Mouse (Mus musculus) spleen, adult 2 months (tissue): Measurements from ENCODE around the gene Gm7137. TPM values are rescaled to one million over a fixed set of nuclear protein-coding genes. Genes with fewer than 3 reads are reported as not detected.
"Not testable (repeated sequence)": the region's sequence is repeated elsewhere in the genome, so short reads cannot be mapped to it uniquely, and the experiment has no call there.

Source experiments
- DNase-seq, 2 experiments: peaks; one replicate each; pipeline versions ENCODE4 v3.0.0 to v3.0.0-alpha.2; 2012 to 2021; ENCODE audit warnings: low spot score in 2 of 2, low read depth in 1 of 2
- H3K27ac ChIP-seq: fragments of 200-500 bp; 2 replicates; pipeline ENCODE4 v1.5.1; 2012; ENCODE audit warnings: low read length, inconsistent platforms; ENCODE audit not compliant: insufficient read depth
- H3K27me3 ChIP-seq: fragments of 200-500 bp; 2 replicates; pipeline ENCODE4 v1.6.1; 2012; ENCODE audit warnings: mild to moderate bottlenecking, moderate library complexity, low read length, inconsistent platforms; ENCODE audit not compliant: control insufficient read depth, insufficient read depth
- H3K36me3 ChIP-seq: fragments of 200-500 bp; 2 replicates; pipeline ENCODE4 v1.6.1; 2012; ENCODE audit warnings: mild to moderate bottlenecking, low read length, inconsistent platforms; ENCODE audit not compliant: control insufficient read depth, insufficient read depth
- H3K4me1 ChIP-seq: fragments of 200-500 bp; 2 replicates; pipeline ENCODE4 v1.6.1; 2011; ENCODE audit warnings: inconsistent platforms; ENCODE audit not compliant: control insufficient read depth, insufficient read depth, insufficient read length
- H3K4me3 ChIP-seq: fragments of 200-500 bp; 2 replicates; pipeline ENCODE4 v1.5.1; 2011; ENCODE audit warnings: mild to moderate bottlenecking, inconsistent platforms; ENCODE audit not compliant: insufficient read depth, insufficient read length; ENCODE audit errors: extremely low read depth
- CTCF ChIP-seq: fragments of 200-500 bp; IDR thresholded peaks from 2 replicates; pipeline ENCODE4 v1.5.1; 2011; ENCODE audit warnings: mild to moderate bottlenecking, inconsistent platforms; ENCODE audit not compliant: insufficient read depth, insufficient read length, insufficient replicate concordance; ENCODE audit errors: extremely low read depth
- POLR2A ChIP-seq: fragments of 200-500 bp; IDR thresholded peaks from 2 replicates; pipeline ENCODE4 v1.6.1; 2011; ENCODE audit warnings: low read depth, low read length, inconsistent platforms
- WGBS: fragments of 180-500 bp; shearing (Covaris S2); methylation state at CpG from one replicate; pipeline ENCODE4 v1.1.7; 2018; 5-methylcytosine and 5-hydroxymethylcytosine counted together
- polyA plus RNA-seq: library from polyadenylated mRNA; depleted of rRNA; stranded (reverse); fragments of >200 nt; gene quantifications from 2 replicates; pipeline ENCODE4 v1.2.3, GENCODE M21; 2012; rRNA removed

Gm7137 gene
- polyA plus RNA-seq: not detected in 2 replicates

DNA sequence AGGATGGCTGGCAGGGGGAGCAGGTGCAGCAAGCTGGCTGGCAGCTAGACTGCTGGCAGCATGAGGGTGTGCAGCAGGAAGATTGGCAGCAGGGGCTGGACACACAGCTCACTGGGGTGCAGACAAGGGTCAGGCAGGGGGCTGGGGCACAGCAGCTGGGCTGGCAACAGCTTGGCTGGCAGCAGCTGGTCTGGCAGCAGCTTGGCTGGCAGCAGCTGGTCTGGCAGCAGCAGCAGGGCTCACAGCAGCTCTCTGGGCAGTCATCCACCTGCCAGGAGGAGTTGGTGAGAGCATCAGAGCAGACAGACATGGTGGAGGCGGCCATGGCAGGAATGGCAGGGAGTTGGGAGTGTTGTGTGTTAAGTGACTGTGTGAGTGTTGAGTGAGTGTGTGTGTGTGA lies at the start of gene Gm7137:
Gm7137 (minus strand) TSS at position 325 of the 400 bp plus-strand sequence.
- not testable (repeated sequence) for H3K27me3 ChIP-seq, H3K4me1 ChIP-seq, H3K4me3 ChIP-seq, H3K36me3 ChIP-seq, DNase-seq, H3K27ac ChIP-seq
- WGBS: 78% methylated on average over 1 of the region's 1 CpGs

DNA sequence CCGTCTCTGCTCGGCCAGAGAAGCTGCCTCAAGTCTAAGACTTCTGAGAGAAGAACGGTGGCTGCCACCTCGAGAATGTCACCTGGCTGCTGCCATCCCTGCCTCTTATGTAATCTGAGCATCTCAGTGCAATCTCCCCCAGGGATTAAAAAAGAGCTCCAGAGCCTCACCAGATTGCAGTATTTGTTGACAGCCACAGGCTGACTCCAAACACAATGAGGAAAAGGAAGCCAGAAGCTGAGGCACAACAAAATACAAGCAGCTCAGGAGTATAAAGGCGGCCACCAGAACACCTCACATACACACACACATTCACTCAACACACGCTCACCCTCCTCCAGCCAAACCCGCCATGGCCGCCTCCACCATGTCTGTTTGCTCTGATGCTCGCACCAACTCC lies 47.6 kb upstream of the Gm7137 start, which contains the start of gene Krtap10-10:
Krtap10-10 (plus strand) TSS at position 301 of the 400 bp plus-strand sequence.
- Histone ChIP-seq H3K4me3 (no peak within 1 kb of the TSS), H3K4me1 (no peaks in the 10 kb centered on the region), H3K27ac (no peak within 1 kb of the TSS), H3K36me3 (no peaks in the 10 kb centered on the region), H3K27me3 (no peaks in the 10 kb centered on the region)
- TF ChIP-seq CTCF (no peak), POLR2A (no peak)
- no peak for DNase-seq
- WGBS: 68% methylated on average over 9 of the region's 9 CpGs

DNA sequence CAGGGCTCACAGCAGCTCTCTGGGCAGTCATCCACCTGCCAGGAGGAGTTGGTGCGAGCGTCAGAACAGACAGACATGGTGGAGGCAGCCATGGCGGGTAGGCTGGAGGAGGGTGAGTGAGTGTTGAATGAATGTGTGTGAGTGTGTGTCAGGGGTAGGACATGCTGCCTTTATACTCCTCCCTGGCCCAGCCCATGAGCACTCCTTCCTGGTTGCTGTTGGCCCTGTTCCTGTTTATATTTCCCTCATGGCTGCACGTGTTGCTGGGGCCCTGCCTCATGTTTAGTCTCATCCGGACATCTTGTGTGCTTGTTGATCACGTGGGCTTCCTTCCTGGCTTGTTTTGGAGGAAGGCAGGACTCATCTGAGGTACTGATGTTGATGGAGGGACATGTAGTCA lies 39.0 kb upstream of the Gm7137 start, which contains the start of gene Krtap10-4:
Krtap10-4 (minus strand) TSS at position 145 of the 400 bp plus-strand sequence.
- DNase-seq: no peak
- Histone ChIP-seq H3K27ac (no peak within 1 kb of the TSS), H3K36me3 (no peaks in the 10 kb centered on the region), H3K4me3 (no peak within 1 kb of the TSS), H3K4me1 (no peaks in the 10 kb centered on the region), H3K27me3 (no peaks in the 10 kb centered on the region)
- TF ChIP-seq POLR2A (no peak), CTCF (no peak)
- 70% methylated on average over 6 of the region's 6 CpGs for WGBS

DNA sequence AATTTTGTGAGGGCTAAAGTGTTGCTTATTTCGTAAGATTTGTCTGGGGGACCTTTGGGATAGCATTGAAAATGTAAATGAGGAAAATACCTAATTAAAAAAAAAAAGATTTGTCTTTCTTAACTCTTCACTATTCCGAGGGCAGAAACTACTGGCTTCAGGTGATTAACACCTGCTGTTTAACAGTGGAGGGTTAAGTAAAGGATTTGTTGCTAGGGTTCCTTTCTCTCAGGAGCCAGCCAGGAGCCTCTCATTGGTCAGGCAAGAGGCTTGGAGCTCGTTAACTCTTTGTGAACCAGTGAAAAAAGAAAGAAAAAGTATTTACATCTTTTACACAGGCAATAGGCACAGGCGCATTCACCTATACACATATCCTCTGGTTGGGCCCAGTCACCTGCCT lies 31.2 kb upstream of the Gm7137 start:
- Histone ChIP-seq H3K27me3 (no peaks in the 10 kb centered on the region), H3K4me3 (no peak overlapping the region), H3K4me1 (no peaks in the 10 kb centered on the region), H3K36me3 (no peaks in the 10 kb centered on the region), H3K27ac (no peak overlapping the region)
- DNase-seq: no peak
- TF ChIP-seq POLR2A (no peak), CTCF (no peak)
- 72% methylated on average over 4 of the region's 4 CpGs for WGBS

DNA sequence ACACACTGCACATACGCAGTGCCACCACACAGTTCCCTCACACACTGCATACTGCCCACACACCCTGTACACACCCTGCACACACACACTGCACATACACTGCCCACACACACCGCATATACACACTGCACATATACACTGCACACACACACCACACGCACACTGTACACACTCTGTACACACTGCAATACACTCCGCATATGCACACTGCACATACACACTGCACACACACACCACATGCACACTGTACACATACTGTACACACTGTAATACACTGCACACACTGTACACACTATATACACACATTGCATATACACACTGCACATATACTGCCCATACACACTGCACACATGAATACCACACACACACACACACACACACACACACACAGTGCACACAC lies 30.5 kb upstream of the Gm7137 start:
- Histone ChIP-seq H3K4me3 (no peak overlapping the region), H3K36me3 (no peaks in the 10 kb centered on the region), H3K4me1 (no peaks in the 10 kb centered on the region), H3K27me3 (no peaks in the 10 kb centered on the region), H3K27ac (no peak overlapping the region)
- TF ChIP-seq CTCF (no peak), POLR2A (no peak)
- WGBS: 97% methylated on average over 4 of the region's 4 CpGs
- DNase-seq: no peak

DNA sequence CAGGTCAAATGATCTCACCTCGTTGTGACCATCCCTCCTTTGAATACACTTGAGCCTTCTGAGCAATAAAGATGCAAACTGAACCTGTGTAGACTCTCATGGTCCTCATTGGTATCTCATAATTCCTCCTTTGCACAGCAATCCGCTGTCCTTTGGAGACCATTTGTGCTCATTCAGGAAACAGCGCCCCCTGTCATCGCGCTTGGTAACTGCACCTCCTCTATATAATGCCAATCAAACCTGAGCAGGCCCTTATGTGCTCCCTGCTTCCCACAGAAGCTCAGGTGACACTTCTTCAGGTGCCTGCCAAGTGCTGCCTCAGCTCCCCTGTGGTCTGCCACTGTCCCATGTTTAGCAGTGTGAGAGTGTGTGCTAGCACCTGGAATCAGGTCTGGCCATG lies 27.5 kb upstream of the Gm7137 start:
- WGBS: 39% methylated on average over 5 of the region's 5 CpGs
- peak in 1 of 2 experiments; percentile 18 for DNase-seq
- Histone ChIP-seq H3K4me3 (no peak overlapping the region), H3K4me1 (no peaks in the 10 kb centered on the region), H3K27ac (no peak overlapping the region), H3K36me3 (no peaks in the 10 kb centered on the region), H3K27me3 (no peaks in the 10 kb centered on the region)
- no peak for TF ChIP-seq POLR2A
- peak; percentile 50; the same call in 1 of the 2 replicates for TF ChIP-seq CTCF

DNA sequence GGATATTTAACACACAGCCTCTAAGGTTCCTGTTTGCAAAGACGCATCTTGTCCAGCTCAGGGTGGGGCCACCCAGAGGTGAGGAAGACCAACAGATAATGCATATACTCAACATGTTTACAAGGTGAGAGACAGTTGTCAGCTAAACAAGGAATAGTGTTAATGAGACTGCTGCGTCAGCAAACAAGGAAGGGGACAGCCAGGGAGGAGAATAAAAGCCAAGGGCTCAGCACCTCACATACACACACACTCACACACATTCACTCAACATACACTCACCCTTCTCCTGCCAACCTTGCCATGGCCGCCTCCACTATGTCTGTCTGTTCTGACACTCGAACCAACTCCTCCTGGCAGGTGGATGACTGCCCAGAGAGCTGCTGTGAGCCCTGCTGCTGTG lies 26.4 kb upstream of the Gm7137 start, which contains the start of gene Gm2696:
Gm2696 (plus strand) TSS at position 301 of the 400 bp plus-strand sequence.
- Histone ChIP-seq H3K4me1 (no peaks in the 10 kb centered on the region), H3K27ac (no peak within 1 kb of the TSS), H3K4me3 (no peak within 1 kb of the TSS), H3K27me3 (no peaks in the 10 kb centered on the region), H3K36me3 (no peaks in the 10 kb centered on the region)
- DNase-seq: no peak
- 51% methylated on average over 4 of the region's 4 CpGs for WGBS
- TF ChIP-seq POLR2A: no peak
- TF ChIP-seq CTCF: no peak

DNA sequence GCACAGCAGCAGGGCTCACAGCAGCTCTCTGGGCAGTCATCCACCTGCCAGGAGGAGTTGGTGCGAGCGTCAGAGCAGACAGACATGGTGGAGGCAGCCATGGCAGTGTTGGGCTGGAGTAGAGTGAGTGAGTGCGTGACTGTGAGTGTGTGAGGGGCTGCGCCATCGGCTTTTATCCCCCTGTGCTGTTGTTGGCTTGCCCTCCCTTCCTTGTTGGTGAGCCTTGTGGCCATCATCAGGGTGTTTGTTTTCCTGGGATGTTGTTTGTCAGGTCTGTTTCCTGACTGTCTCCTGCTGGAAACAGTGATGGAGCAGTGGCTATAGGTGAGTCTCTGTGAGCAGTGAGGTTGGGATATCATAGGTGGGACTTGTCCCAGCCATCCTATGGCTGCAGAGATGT lies 23.7 kb upstream of the Gm7137 start, which contains the start of gene Gm9507:
Gm9507 (minus strand) TSS at position 101 of the 400 bp plus-strand sequence.
- 71% methylated on average over 5 of the region's 5 CpGs for WGBS
- H3K4me3 ChIP-seq: no peak within 1 kb of the TSS
- TF ChIP-seq CTCF (no peak), POLR2A (no peak)

More for the DNA sequence above, 23.7 kb upstream of the Gm7137 start, which contains the start of gene Gm9507:
- DNase-seq: no peak
- H3K27ac ChIP-seq: no peak within 1 kb of the TSS
- H3K27me3 ChIP-seq: no peaks in the 10 kb centered on the region
- H3K36me3 ChIP-seq: no peaks in the 10 kb centered on the region
- no peaks in the 10 kb centered on the region for H3K4me1 ChIP-seq
